Mouse (Mus musculus) adipocyte (in vitro differentiated cells): ENCODE measurements around the gene Zfp677.
A peak's percentile ranks its signal among the peaks of the same experiment; 100 is the strongest.
"Not testable (repeated sequence)": the region's sequence is repeated elsewhere in the genome, so short reads cannot be mapped to it uniquely, and the experiment has no call there.

Experiments
- DNase-seq: peaks from one replicate; pipeline ENCODE4 v3.0.0-alpha.2; 2016; ENCODE audit warnings: low spot score

Gene Zfp677

GRCm38 (mm10) chr17:21383391-21384056 is at the start of gene Zfp677:
Gene Zfp677 (plus strand): TSS chr17:21383748.
- DNase-seq = peak; percentile 90

- not testable (repeated sequence) for DNase-seq
Measured at GRCm38 (mm10) chr17:21368018-21368417, 15.5 kb upstream of the Zfp677 start.

- DNase-seq = no peak
Measured at GRCm38 (mm10) chr17:21369925-21370719, 13.4 kb upstream of the Zfp677 start.

- no peak for DNase-seq
Measured at GRCm38 (mm10) chr17:21375311-21375710, 8.2 kb upstream of the Zfp677 start.

- DNase-seq = peak; percentile 50
Measured at GRCm38 (mm10) chr17:21384057-21384411, 486 bp downstream of the Zfp677 start.

GRCm38 (mm10) chr17:21422664-21423599 is 39.4 kb downstream of the Zfp677 start, which contains the start of gene Zfp54:
Gene Zfp54 (plus strand): TSS chr17:21423227.
- peak; percentile 83 for DNase-seq

GRCm38 (mm10) chr17:21438806-21439400 is 55.4 kb downstream of the Zfp677 start:
- peak; percentile 83 for DNase-seq
